Mouse (Mus musculus): ENCODE data around the gene Mnat1.

Gene Mnat1

DNA sequence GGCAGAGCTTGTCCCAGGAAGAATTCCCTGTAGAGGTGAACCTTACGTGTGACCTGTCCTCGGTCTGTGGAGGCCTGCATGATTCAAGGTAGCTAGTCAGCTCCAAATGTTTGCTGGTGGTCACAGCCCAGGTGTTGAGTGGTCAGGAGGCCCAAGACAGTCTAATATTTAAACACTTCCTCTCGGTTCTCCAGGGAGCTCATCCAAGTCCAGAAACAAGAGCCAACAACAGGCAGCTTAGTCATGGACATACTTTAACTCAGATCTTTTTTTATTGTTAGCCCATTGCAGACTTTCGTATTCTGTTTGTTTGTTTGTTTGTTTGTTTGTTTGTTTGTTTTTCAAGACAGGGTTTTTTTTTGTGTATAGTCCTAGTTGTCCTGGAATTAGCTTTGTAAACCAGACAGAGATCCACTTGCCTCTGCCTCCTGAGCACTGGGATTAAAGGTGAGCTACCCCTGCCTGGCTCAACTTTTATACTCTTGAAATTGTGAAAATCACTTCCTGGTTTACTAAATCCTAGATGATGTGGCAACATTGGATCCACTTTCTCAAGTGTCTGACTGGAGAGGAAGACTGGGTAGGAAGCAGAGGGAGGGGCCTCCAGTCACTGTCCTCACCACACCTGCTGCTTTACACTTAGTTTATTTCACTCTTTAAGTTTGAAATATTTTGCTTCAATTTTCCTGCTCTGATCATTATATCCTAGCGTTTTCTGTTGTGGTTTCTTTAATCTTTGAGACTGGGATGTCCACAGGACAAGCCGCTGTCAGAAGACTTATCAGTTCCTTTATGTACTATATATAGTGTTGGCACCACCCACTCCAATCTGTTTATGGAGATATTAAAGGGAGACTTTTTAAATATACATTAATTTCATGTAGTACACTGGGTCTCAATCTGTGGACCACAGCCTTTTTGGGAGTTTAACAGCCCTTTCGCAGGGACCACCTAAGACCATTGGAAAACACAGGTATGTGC is 194.5 kb downstream of the Mnat1 start:
- DNase-seq (ENCODE audit: low spot score in 2 of 2), result no peak

Measured in natural killer cell, adult 2 months (primary cell).